Mouse (Mus musculus) midbrain, embryonic 14.5 days (tissue): ENCODE data around the gene Cx3cr1. TPM values are rescaled to one million over a fixed set of nuclear protein-coding genes. Genes with fewer than 3 reads are reported as not detected.
"Not testable (repeated sequence)": the region's sequence is repeated elsewhere in the genome, so short reads cannot be mapped to it uniquely, and the experiment has no call there.

ENCODE experiments used
- ATAC-seq: fragments of 200-750 bp; cut with Nextera tagmentation; 2 replicates; pipeline ENCODE4 v1.8.0; 2017; ENCODE audit warnings: moderate number of reproducible peaks, moderate library complexity; ENCODE audit not compliant: low FRiP score, low TSS enrichment
- DNase-seq: peaks from one replicate; pipeline ENCODE4 v3.0.0-alpha.2; 2015
- H3K27ac ChIP-seq: fragments of 300-500 bp; sonication (generic); replicated peaks from 2 replicates; pipeline ENCODE4 v1.5.1; 2014; ENCODE audit warnings: mild to moderate bottlenecking, low read depth, low read length, moderate library complexity
- H3K27me3 ChIP-seq: fragments of 300-500 bp; sonication (generic); 2 replicates; pipeline ENCODE4 v1.6.1; 2014; ENCODE audit warnings: low read length, control low read depth, mixed read lengths; ENCODE audit not compliant: control insufficient read depth, insufficient read depth
- H3K36me3 ChIP-seq: fragments of 300-500 bp; sonication (generic); 2 replicates; pipeline ENCODE4 v1.6.1; 2014; ENCODE audit warnings: low read length, control low read depth; ENCODE audit not compliant: control insufficient read depth, insufficient read depth
- H3K4me1 ChIP-seq: fragments of 300-500 bp; sonication (generic); 2 replicates; pipeline ENCODE4 v1.6.1; 2014; ENCODE audit warnings: mild to moderate bottlenecking, antibody characterized with exemption, low read length, control low read depth; ENCODE audit not compliant: control insufficient read depth, insufficient read depth
- H3K4me2 ChIP-seq: fragments of 300-500 bp; sonication (generic); 2 replicates; pipeline ENCODE4 v1.6.1; 2014; ENCODE audit warnings: mild to moderate bottlenecking, low read length, moderate library complexity
- H3K4me3 ChIP-seq: fragments of 300-500 bp; sonication (generic); replicated peaks from 2 replicates; pipeline ENCODE4 v1.5.1; 2014; ENCODE audit warnings: low read depth, low read length
- H3K9ac ChIP-seq: fragments of 300-500 bp; sonication (generic); replicated peaks from 2 replicates; pipeline ENCODE4 v1.6.1; 2014; ENCODE audit warnings: mild to moderate bottlenecking, low read length, moderate library complexity
- H3K9me3 ChIP-seq: fragments of 300-500 bp; sonication (generic); 2 replicates; pipeline ENCODE4 v1.6.1; 2016; ENCODE audit warnings: low read length, control low read depth, mixed read lengths; ENCODE audit not compliant: control insufficient read depth
- WGBS: fragments of 180-500 bp; shearing (Covaris S2); extraction: QIAGEN DNeasy Blood & Tissue Kit; methylation state at CpG from one replicate; pipeline ENCODE4 v1.1.7; 2014; 5-methylcytosine and 5-hydroxymethylcytosine counted together
- polyA plus RNA-seq: library from polyadenylated mRNA; unstranded; fragments of >200 nt; fragmentation: Nextera tagmentation; extraction: Ambion mirVana; gene quantifications from 2 replicates; pipeline ENCODE4 v1.2.1, GENCODE M21; 2014

The Cx3cr1 gene
- polyA plus RNA-seq, 1 experiment from 2014 or later, result 5.0 TPM

- Histone ChIP-seq H3K9me3 (no peaks in the 10 kb centered on the region), H3K4me3 (no peak overlapping the region), H3K4me1 (0 out of 2 replicates have a peak, but pooled peaks cover 2% of the 10 kb centered on the region), H3K4me2 (no peak overlapping the region), H3K9ac (no peak overlapping the region), H3K27ac (no peak overlapping the region), H3K27me3 (no peaks in the 10 kb centered on the region), H3K36me3 (no peaks in the 10 kb centered on the region)
- DNase-seq, result no peak
- 74% methylated on average over 6 of the region's 6 CpGs for WGBS
- ATAC-seq, result no peak
These were observed 54.9 kb downstream of the Cx3cr1 start for GRCm38 (mm10) chr9:120014828-120015227.

GRCm38 (mm10) chr9:120013251-120013820, 56.3 kb downstream of the Cx3cr1 start:
- ATAC-seq (no peak), DNase-seq (no peak)
- H3K9me3 ChIP-seq, result no peaks in the 10 kb centered on the region
- H3K4me1 ChIP-seq, result 0 out of 2 replicates have a peak, but pooled peaks cover 2% of the 10 kb centered on the region
- no peak overlapping the region for H3K27ac ChIP-seq
- H3K9ac ChIP-seq, result no peak overlapping the region
- no peak overlapping the region for H3K4me2 ChIP-seq
- 80% methylated on average over 11 of the region's 11 CpGs for WGBS
- no peaks in the 10 kb centered on the region for H3K27me3 ChIP-seq
- no peak overlapping the region for H3K4me3 ChIP-seq
- no peaks in the 10 kb centered on the region for H3K36me3 ChIP-seq

GRCm38 (mm10) chr9:120012781-120013180, 56.9 kb downstream of the Cx3cr1 start:
- ATAC-seq (no peak), DNase-seq (no peak)
- Histone ChIP-seq H3K36me3 (no peaks in the 10 kb centered on the region), H3K27me3 (no peaks in the 10 kb centered on the region), H3K9me3 (no peaks in the 10 kb centered on the region), H3K4me1 (0 out of 2 replicates have a peak, but pooled peaks cover 2% of the 10 kb centered on the region), H3K9ac (no peak overlapping the region), H3K4me2 (no peak overlapping the region), H3K4me3 (no peak overlapping the region), H3K27ac (no peak overlapping the region)
- WGBS, result 87% methylated on average over 5 of the region's 5 CpGs

- not testable (repeated sequence) for H3K9me3 ChIP-seq, DNase-seq
- WGBS, result 87% methylated on average over 6 of the region's 6 CpGs
These were observed 57.5 kb downstream of the Cx3cr1 start for GRCm38 (mm10) chr9:120012161-120012560.

GRCm38 (mm10) chr9:120011533-120011932, 58.1 kb downstream of the Cx3cr1 start:
- DNase-seq (peak; percentile 94), ATAC-seq (peak; percentile 63)
- peak overlapping the region; percentile 86 for H3K27ac ChIP-seq
- under 1% methylated on average over 10 of the region's 10 CpGs for WGBS
- no peaks in the 10 kb centered on the region for H3K36me3 ChIP-seq
- H3K9ac ChIP-seq, result peak overlapping the region; percentile 53
- no peaks in the 10 kb centered on the region for H3K9me3 ChIP-seq
- H3K4me1 ChIP-seq, result 0 out of 2 replicates have a peak, but pooled peaks cover 2% of the 10 kb centered on the region
- H3K27me3 ChIP-seq, result no peaks in the 10 kb centered on the region
- peak overlapping the region; percentile 46 for H3K4me3 ChIP-seq
- peak overlapping the region; percentile 83 for H3K4me2 ChIP-seq

More at GRCm38 (mm10) chr9:120012161-120012560, 57.5 kb downstream of the Cx3cr1 start:
- H3K4me2 ChIP-seq, result peak overlapping the region; percentile 83; the same call in 1 of the 2 replicates
- not testable (repeated sequence) for H3K27ac ChIP-seq, H3K9ac ChIP-seq, H3K4me1 ChIP-seq, H3K36me3 ChIP-seq, ATAC-seq, H3K4me3 ChIP-seq, H3K27me3 ChIP-seq

GRCm38 (mm10) chr9:120010781-120011511, 58.7 kb downstream of the Cx3cr1 start:
- H3K4me3 ChIP-seq, result peak overlapping the region; percentile 46
- peak; percentile 95 for ATAC-seq
- 0 out of 2 replicates have a peak, but pooled peaks cover 2% of the 10 kb centered on the region for H3K4me1 ChIP-seq
- no peaks in the 10 kb centered on the region for H3K27me3 ChIP-seq
- H3K9me3 ChIP-seq, result no peaks in the 10 kb centered on the region
- peak overlapping the region; percentile 86 for H3K27ac ChIP-seq
- no peaks in the 10 kb centered on the region for H3K36me3 ChIP-seq
- 2% methylated on average over 56 of the region's 60 CpGs for WGBS
- peak; percentile 99 for DNase-seq
- H3K9ac ChIP-seq, result peak overlapping the region; percentile 53
- H3K4me2 ChIP-seq, result peak overlapping the region; percentile 83

- Histone ChIP-seq H3K4me1 (0 out of 2 replicates have a peak, but pooled peaks cover 2% of the 10 kb centered on the region), H3K27ac (no peak overlapping the region), H3K9me3 (no peaks in the 10 kb centered on the region), H3K4me3 (no peak overlapping the region), H3K27me3 (no peaks in the 10 kb centered on the region), H3K36me3 (no peaks in the 10 kb centered on the region), H3K9ac (no peak overlapping the region), H3K4me2 (no peak overlapping the region)
- DNase-seq (no peak), ATAC-seq (no peak)
- WGBS, result 96% methylated on average over 3 of the region's 3 CpGs
These were observed 59.8 kb downstream of the Cx3cr1 start for GRCm38 (mm10) chr9:120009871-120010270.

- Histone ChIP-seq H3K4me3 (no peak overlapping the region), H3K9me3 (no peaks in the 10 kb centered on the region), H3K4me1 (0 out of 2 replicates have a peak, but pooled peaks cover 2% of the 10 kb centered on the region), H3K4me2 (no peak overlapping the region), H3K9ac (no peak overlapping the region), H3K27ac (no peak overlapping the region), H3K36me3 (no peaks in the 10 kb centered on the region), H3K27me3 (no peaks in the 10 kb centered on the region)
- no peak for DNase-seq
- ATAC-seq, result no peak
- WGBS, result 86% methylated on average over 7 of the region's 7 CpGs
These were observed 60.3 kb downstream of the Cx3cr1 start for GRCm38 (mm10) chr9:120009226-120009841.
